Mouse (Mus musculus) liver, adult 2 months (tissue): ENCODE results near the gene Cyp4a29. TPM values are rescaled to one million over a fixed set of nuclear protein-coding genes. Genes with fewer than 3 reads are reported as not detected.
A peak's percentile ranks its signal among the peaks of the same experiment; 100 is the strongest.
"Not testable (repeated sequence)": the region's sequence is repeated elsewhere in the genome, so short reads cannot be mapped to it uniquely, and the experiment has no call there.

Experiments
- DNase-seq: peaks from one replicate; pipeline ENCODE4 v3.0.0-alpha.2; 2011; ENCODE audit warnings: low read depth, low spot score; ENCODE audit errors: extremely low read depth
- H3K27ac ChIP-seq: fragments of 200-500 bp; replicated peaks from 2 replicates; pipeline ENCODE4 v1.5.1; 2012; ENCODE audit warnings: low read depth, mild to moderate bottlenecking, control low read depth, inconsistent platforms, low read length; ENCODE audit not compliant: insufficient read depth
- H3K27me3 ChIP-seq: fragments of 200-500 bp; 2 replicates; pipeline ENCODE4 v1.6.1; 2012; ENCODE audit warnings: mild to moderate bottlenecking, moderate library complexity, low read length, inconsistent platforms; ENCODE audit not compliant: control insufficient read depth, insufficient read depth
- H3K36me3 ChIP-seq: fragments of 200-500 bp; 2 replicates; pipeline ENCODE4 v1.6.1; 2012; ENCODE audit warnings: low read length, inconsistent platforms; ENCODE audit not compliant: control insufficient read depth, insufficient read depth
- H3K4me1 ChIP-seq: fragments of 200-500 bp; 2 replicates; pipeline ENCODE4 v1.6.1; 2011; ENCODE audit warnings: low read length; ENCODE audit not compliant: control insufficient read depth, insufficient read depth
- H3K4me3 ChIP-seq: fragments of 200-500 bp; 2 replicates; pipeline ENCODE4 v1.5.1; 2011; ENCODE audit warnings: low read depth, mild to moderate bottlenecking, control low read depth, low read length, moderate library complexity; ENCODE audit not compliant: insufficient read depth
- H3K79me2 ChIP-seq: fragments of 200-500 bp; 2 replicates; pipeline ENCODE4 v1.6.1; 2012; ENCODE audit warnings: inconsistent platforms, mild to moderate bottlenecking, low read length, moderate library complexity; ENCODE audit not compliant: control insufficient read depth, insufficient read depth
- H3K9ac ChIP-seq: fragments of 200-500 bp; 2 replicates; pipeline ENCODE4 v1.6.1; 2012; ENCODE audit warnings: low read depth, mild to moderate bottlenecking, control low read depth, inconsistent platforms, low read length
- CTCF ChIP-seq: fragments of 200-500 bp; IDR thresholded peaks from 2 replicates; pipeline ENCODE4 v1.5.1; 2011; ENCODE audit warnings: low read depth, low read length, control low read depth
- POLR2A ChIP-seq: fragments of 200-500 bp; IDR thresholded peaks from 2 replicates; pipeline ENCODE4 v1.6.1; 2011; ENCODE audit warnings: low read length, control low read depth; ENCODE audit not compliant: insufficient read depth; ENCODE audit errors: extremely low read depth
- whole genome bisulfite sequencing: fragments of 180-500 bp; shearing (Covaris S2); methylation state at CpG from one replicate; pipeline ENCODE4 v1.1.7; 2018; 5-methylcytosine and 5-hydroxymethylcytosine counted together
- polyA plus RNA-seq: library from polyadenylated mRNA; depleted of rRNA; stranded (reverse); fragments of >200 nt; gene quantifications from 2 replicates; pipeline ENCODE4 v1.2.3, GENCODE M21; 2012; rRNA removed
- total RNA-seq: library from RNA; depleted of rRNA; stranded (reverse); fragments of >200 nt; gene quantifications from 2 replicates; pipeline ENCODE4 v1.2.3, GENCODE M21; 2014; rRNA removed

Gene Cyp4a29
- total RNA-seq: not detected in 2 replicates
- polyA plus RNA-seq: not detected in 2 replicates

DNA sequence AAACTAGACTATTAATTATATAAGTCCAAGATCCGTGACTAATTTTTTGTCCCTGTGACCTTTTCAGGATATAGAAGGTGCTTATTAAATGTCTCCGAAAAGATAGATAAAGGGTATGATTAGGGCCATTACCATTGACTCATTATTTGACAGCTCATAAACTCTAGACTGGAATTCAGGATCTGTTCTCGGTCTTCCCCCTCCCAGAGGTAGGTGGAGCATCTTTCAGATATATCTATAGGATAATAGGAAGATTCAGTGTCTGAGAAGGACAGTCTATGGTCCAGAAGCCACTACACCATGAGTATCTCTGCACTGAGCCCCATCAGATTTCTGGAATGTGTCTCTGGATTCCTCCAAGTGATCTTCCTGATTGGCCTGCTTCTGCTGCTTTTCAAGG is at the start of gene Cyp4a29:
TSS of gene Cyp4a29 (plus strand) at position 301 of the 400 bp plus-strand sequence.
- TF ChIP-seq CTCF (no peak), POLR2A (no peak)
- DNase-seq: no peak
- H3K4me3 ChIP-seq: no peak within 1 kb of the TSS

DNA sequence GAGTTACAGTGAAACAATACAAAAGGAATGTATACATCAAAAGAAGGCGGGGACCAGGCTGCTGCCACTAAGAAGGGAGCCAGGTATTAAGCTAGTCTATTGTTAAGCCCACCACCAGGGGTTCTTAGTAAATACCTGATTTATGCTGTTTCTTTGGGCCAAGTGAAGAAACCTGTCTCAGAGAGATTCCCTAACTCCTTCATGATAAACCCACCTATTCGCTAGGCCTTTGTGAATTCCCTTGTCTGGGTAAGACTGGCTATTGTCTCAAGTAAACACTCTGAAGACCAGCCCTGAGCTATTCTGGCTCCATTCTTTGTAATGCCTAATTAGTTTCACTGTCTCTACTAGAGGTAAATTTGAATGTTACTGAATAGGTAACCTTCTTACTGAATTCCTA is 9.0 kb upstream of the Cyp4a29 start:
- not testable (repeated sequence) for H3K36me3 ChIP-seq

More for the DNA sequence above, at the start of gene Cyp4a29:
- no peaks in the 10 kb centered on the region for H3K36me3 ChIP-seq
- no peaks in the 10 kb centered on the region for H3K4me1 ChIP-seq
- 83% methylated on average over 3 of the region's 3 CpGs for WGBS
- no peak within 1 kb of the TSS for H3K9ac ChIP-seq
- H3K27me3 ChIP-seq: no peaks in the 10 kb centered on the region
- no peak within 1 kb of the TSS for H3K27ac ChIP-seq
- no peaks in the 10 kb centered on the region for H3K79me2 ChIP-seq

DNA sequence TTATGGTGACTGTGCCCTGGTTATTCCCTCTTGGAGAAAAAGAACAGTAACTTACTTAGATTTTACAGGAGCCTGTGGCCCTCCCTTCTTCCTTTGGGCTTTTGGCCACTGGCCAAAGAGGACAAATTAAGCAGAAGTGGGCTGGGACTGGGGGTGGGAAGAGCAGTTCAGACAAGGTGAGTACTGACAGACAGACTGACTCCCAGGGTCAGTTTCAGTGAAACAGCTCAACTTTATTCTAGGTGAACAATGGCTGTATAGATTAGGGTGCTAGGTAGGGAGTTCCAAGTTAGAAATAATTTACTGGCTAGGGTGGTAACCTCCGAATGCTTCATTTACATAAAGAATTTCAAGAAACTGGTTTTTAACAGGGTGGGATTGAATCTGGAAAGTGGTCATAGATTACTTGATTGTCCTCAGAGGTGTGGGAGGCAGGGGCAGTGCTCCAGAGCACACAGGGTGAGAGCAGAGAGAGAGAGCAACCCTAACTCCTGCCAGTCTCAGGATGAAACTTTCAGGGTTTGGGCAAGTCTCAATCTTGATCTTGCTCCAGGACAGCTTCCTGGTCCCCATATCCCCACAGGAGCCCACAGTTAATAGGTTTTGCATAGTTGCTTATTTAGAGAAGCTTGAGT is 5.3 kb upstream of the Cyp4a29 start:
- H3K9ac ChIP-seq: no peak overlapping the region

More for the DNA sequence above, 9.0 kb upstream of the Cyp4a29 start:
- H3K27ac ChIP-seq, DNase-seq, H3K27me3 ChIP-seq, H3K79me2 ChIP-seq, H3K4me3 ChIP-seq, H3K9ac ChIP-seq, H3K4me1 ChIP-seq: not testable (repeated sequence)
- WGBS: 88% methylated on average over 2 of the region's 2 CpGs

DNA sequence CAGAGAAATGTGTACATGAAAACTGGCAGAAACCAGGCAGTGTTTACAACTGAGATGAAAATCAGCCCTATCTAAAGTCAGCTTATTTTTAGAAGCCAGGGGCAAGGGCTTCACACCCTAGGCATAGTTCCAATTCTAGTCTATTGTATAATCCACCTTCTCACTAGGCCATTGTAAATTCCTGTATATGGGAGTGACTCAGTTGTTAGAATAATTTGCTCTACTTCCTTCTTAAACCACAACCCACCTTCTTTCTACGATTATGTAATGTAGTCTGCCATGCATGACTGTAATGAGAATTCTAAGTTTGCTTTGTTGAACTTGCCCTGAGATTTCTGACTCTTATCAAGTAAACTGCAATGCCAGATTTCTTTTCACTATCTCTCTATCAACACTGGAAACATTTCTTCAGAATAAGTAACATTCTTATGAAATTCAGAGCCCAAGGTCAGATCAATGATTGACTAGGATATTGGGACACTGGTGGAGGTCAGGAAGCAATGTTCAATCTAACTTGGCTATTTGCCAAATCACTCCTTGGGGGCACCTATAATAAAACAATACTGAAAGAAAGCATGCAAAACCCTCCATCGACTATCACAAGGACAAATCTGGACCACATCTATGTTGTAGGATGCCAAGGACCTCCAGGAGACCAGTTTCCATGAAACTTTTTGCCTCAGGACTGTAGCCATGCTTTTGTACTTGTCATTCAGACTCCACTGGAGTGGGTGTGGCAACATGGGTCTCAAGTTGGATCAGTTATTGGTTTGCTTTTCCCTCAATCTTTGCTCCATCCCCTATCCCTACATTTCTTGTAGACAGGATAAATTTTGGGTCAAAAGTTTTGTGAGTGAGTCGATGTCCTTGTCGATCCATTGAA is 23.0 kb downstream of the Cyp4a29 start:
- H3K27ac ChIP-seq, H3K4me3 ChIP-seq, H3K27me3 ChIP-seq, H3K36me3 ChIP-seq, H3K9ac ChIP-seq, H3K79me2 ChIP-seq, H3K4me1 ChIP-seq: not testable (repeated sequence)
- peak; percentile 67 for DNase-seq
- 66% methylated on average over 3 of the region's 4 CpGs for WGBS

More for the DNA sequence above, 5.3 kb upstream of the Cyp4a29 start:
- no peaks in the 10 kb centered on the region for H3K27me3 ChIP-seq
- no peaks in the 10 kb centered on the region for H3K36me3 ChIP-seq
- no peak for DNase-seq
- no peak overlapping the region for H3K4me3 ChIP-seq
- WGBS: 71% methylated on average over 1 of the region's 1 CpGs
- H3K27ac ChIP-seq: no peak overlapping the region
- H3K79me2 ChIP-seq: no peaks in the 10 kb centered on the region
- no peaks in the 10 kb centered on the region for H3K4me1 ChIP-seq
- TF ChIP-seq CTCF (no peak), POLR2A (no peak)

DNA sequence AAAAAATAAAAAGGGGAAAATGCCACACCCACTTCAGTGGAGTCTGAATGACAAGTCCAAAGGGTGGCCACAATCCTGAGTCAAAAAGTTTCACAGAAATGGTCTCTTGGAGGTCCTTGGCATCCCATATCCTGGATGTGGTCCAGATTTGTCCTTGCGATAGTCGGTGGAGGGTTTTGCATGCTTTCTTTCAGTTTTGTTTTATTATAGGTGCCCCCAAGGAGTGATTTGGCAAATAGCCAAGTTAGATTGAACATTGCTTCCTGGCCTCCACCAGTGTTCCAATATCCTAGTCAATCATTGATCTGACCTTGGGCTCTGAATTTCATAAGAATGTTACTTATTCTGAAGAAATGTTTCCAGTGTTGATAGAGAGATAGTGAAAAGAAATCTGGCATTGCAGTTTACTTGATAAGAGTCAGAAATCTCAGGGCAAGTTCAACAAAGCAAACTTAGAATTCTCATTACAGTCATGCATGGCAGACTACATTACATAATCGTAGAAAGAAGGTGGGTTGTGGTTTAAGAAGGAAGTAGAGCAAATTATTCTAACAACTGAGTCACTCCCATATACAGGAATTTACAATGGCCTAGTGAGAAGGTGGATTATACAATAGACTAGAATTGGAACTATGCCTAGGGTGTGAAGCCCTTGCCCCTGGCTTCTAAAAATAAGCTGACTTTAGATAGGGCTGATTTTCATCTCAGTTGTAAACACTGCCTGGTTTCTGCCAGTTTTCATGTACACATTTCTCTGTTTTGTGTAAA is 36.5 kb downstream of the Cyp4a29 start:
- Histone ChIP-seq H3K27ac (peak overlapping the region; percentile 58; the same call in 1 of the 2 replicates), H3K4me3 (0 out of 2 replicates have a peak overlapping the region, but pooled peaks have one; percentile 16)
- peak; percentile 68 for DNase-seq
- not testable (repeated sequence) for H3K79me2 ChIP-seq, H3K9ac ChIP-seq, H3K4me1 ChIP-seq, H3K36me3 ChIP-seq, H3K27me3 ChIP-seq
- 23% methylated on average over 2 of the region's 3 CpGs for WGBS

DNA sequence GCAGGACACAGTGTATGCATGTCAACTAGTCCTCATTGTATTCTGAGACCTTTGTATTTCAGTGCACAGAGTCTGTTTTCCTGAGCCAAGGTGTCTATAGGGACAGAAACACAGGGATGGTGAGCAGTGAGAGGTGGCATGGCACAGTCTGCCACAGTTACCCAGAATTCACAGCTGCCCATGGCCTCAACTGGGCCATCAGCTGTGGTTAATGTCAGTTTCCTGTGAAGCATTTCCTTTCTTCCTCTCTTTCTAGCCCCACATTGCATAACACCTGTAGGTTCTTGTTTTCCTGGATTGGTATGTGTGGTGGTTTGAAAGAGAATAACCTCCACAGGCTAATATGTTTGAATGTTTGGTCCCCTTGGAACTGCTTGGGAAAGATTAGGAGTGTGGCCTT is 38.5 kb downstream of the Cyp4a29 start:
- Histone ChIP-seq H3K4me3 (no peak overlapping the region), H3K4me1 (peaks cover 17% of the 10 kb centered on the region; the same call in 1 of the 2 replicates), H3K27ac (peak overlapping the region; percentile 62), H3K27me3 (no peaks in the 10 kb centered on the region), H3K36me3 (no peaks in the 10 kb centered on the region), H3K79me2 (no peaks in the 10 kb centered on the region), H3K9ac (no peak overlapping the region)
- DNase-seq: peak; percentile 39
- TF ChIP-seq CTCF (no peak), POLR2A (no peak)

DNA sequence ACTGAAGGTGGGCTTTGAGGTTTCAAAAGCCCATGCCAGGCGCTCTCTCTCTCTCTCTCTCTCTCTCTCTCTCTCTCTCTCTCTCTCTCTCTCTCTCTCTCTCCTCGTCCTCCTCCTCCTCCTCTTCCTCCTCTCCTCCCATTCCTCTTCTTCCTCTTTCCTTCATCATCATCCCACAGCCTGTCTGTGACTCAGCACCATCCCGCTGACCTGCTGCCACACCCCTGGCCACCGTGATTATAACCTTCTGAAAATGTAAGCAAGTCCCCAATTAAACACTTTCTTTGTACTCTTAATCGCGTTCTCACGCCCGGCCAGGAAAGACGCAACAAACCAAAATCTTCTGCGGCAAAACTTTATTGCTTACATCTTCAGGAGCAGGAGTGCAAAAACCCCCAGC is 38.9 kb downstream of the Cyp4a29 start:
- not testable (repeated sequence) for H3K79me2 ChIP-seq, H3K36me3 ChIP-seq, H3K27me3 ChIP-seq

More for the DNA sequence above, 38.9 kb downstream of the Cyp4a29 start:
- Histone ChIP-seq H3K4me3 (peak overlapping the region; percentile 41), H3K4me1 (peaks cover 19% of the 10 kb centered on the region; the same call in 1 of the 2 replicates), H3K9ac (peak overlapping the region; percentile 43), H3K27ac (peak overlapping the region; percentile 62)
- DNase-seq: not testable (repeated sequence)
- 30% methylated on average over 9 of the region's 10 CpGs for WGBS
